Mouse (Mus musculus) telencephalon, adult 2 months (tissue): ENCODE measurements around the gene Ccr10.
"Not testable (repeated sequence)": the region's sequence is repeated elsewhere in the genome, so short reads cannot be mapped to it uniquely, and the experiment has no call there.

Experiments used
- DNase-seq: peaks from one replicate; pipeline ENCODE4 v3.0.0-alpha.2; 2011; ENCODE audit warnings: low read depth, low spot score

Ccr10 gene

GRCm38 (mm10) chr11:101171721-101172433 lies 3.4 kb downstream of the Ccr10 start:
- peak; percentile 77 for DNase-seq

DNA sequence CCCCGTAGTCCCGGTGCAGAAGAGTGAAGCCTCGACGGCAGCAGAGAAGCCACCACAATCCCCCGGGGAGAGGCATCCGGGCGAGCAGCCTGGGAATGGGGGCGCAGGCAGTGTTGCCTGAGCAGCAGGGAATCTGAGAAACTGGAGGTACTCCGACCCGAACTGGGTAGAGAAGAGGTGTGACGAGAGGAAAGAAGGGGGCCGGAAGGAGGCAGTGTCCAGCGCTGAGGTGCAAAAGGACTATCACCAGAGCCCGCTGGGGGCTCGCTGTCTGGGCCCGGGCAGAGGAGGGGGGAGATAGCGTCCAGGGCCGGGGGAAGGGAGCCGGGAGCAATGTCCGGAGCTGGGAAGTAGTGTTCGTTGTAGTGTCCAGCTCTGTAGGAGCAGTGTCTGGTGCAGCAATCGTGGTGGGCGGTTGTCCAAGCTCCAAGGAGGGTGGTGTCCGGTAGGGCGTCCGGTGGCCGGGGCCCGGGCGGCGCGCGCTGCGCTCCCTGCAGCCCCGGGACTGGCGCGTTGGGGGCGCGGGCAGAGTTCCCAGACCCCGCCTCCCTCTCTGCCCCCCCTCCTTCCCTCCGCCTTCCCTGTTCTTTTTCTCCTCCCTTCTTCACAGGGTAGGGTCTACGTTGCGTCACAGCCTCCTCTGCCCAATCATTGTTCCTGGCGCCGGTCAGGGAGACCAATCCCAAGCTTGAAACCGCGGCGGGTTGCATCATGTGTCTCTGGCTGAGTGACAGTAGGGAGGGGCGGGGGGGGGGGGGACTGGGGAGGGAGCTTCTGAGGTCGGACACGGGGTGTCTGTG lies 4.2 kb downstream of the Ccr10 start, which contains the start of gene Plekhh3:
Gene Plekhh3, minus strand, starts transcription at position 541 of the 800 bp plus-strand sequence.
- DNase-seq = peak; percentile 98

DNA sequence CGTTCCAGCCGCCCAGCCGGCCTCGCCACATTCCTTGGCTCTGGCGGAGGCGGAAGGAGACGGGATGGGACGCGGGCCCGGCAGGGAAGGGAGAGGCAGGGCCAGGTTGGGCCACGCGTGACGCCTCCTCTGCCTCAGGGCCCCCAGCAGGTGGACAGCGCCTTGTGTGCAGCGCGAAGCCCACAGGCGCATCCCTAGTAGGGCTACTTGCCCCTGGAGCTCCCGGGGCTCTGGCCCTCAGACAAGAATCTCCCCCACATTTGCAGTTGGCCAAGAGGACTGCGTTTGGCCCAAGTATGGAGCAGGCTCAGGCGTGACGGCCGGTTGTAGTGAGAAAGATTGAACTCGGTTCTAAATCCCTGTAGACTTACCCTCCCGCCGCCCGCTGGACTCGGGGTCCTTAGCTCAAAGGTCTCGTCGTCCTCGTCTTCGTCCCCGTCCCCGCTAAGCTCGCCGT lies 4.9 kb downstream of the Ccr10 start, which contains the start of gene Cntnap1:
Gene Cntnap1, plus strand, starts transcription at position 170 of the 457 bp plus-strand sequence.
- no peak for DNase-seq

- DNase-seq = no peak
Measured at GRCm38 (mm10) chr11:101169301-101170107, 5.7 kb downstream of the Ccr10 start.

DNA sequence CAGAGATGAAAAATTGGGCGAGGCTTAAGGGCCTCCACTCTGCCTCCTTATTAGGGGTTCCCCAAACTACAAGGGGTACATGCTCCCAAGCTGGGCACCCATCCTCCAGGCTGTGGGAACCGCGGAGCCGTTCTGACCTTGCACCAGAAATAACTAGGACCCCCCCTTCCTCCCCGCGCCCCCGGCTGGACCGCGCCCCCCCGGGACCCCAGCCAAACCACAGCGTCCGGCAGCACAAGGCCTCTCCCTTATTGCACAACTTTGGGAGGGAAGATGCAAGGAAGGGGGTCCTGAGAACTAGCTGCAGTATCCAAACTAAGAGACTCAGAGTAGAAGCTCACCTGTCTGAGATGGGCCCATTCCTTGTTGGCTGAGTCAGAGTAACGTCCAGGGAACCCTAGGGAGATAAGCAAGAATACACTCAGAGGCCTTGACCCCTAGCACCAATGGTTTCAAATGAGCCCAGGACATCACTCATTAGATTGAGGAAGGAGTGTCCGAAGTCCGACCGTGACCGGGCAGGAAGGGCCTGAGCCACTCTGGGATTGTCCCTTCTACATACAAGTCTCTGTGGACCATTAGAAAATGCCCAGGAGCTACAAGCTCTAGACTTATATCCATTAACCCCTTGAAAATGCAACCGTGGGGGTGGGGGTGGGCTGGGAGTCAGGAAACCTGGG lies 6.8 kb downstream of the Ccr10 start:
- no peak for DNase-seq

DNA sequence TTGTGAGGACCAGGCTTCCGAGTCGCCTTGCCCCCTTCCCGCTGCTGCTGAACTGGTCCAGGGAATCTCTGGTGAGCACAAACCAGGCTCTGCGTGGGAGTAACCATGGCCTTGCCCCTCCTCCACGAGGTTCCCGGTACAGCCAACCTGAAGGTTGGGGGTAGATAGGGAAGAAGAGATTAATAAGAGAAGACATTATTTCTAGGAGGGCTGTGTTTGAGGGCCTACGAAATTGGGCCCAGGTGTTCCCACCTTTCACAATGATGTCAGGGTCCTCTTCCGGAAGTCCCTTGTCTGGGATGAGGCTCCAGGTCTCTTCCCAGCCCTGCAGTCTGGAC lies 7.3 kb downstream of the Ccr10 start:
- DNase-seq = no peak

DNA sequence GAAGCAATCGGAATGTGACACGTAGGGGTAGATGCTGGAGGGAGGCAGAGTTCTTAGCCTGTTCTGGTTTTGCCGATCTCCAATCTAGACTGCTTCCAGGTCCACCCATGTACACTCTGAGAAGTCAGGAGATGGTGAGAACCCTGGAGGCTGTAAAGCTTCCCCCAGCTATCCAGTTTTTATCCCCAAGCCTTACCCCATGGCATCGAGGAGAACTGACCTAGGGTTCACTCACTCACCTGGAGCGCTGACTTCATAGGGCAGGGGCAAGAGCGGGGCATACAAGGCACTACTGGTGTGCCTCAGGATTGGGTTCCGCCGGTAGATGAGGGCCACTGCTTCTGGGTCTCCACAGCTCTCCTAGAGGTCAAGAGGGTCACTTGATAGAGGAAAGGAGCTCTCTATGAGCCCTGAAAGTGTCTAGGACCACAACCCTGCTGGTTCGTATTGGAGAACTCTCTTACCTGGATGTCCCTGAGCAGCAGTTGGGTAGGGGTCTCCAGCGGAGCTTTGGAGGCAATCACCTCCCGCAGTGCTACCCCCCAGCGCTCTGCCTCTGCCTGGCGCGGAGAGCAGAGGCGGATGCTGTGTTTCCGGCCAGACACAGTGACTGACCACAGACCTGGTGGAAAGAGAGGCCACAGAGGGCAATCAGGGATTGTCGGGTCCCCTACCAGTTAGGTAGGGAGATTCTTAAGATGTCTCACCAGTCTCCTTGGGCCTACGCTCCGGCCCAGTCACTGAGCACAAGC lies 7.9 kb downstream of the Ccr10 start:
- DNase-seq = no peak

GRCm38 (mm10) chr11:101166357-101166756 lies 8.9 kb downstream of the Ccr10 start:
- no peak for DNase-seq

DNA sequence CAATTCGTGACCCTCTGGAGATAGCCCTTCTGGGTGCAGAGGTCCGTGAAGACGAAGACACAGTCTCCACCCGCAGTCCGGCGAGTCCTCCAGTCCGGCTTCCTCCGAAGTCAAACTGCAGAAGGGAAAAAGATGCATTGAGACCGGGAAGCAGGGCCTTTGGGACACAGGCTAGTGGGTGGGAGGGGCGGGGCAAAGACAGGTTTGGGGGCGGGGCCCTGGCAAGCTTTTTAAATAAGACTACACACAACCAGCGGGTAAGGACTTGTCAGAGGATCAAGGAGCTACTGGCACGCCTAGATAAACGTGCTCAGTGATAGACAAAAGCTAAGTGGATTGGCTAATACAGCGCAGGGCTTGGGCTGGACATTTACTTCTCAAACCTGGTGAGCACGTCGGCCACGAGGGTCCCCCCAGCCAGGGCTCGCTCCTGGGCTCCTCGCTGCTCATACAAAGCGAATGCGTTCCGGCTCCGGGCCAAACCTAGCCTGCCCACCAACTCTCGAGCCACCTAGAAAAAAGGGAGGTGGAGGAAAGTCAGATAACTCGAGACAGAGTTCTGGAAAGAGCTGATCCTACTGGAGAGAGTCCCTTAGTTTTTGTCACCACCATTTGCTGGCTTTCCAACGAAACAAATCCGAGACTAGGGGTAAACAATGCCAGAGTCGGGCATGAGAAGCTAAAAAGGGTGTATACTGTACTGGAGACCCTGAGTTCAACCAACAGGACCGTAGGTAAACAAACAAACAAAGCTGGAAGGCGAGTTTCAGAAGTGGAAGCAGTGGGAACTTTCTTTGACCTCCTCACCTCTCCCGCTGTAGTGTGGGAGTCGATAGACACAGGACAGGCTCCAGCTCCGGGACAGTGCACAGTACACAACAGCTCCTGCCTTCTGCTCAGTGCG lies 10.3 kb downstream of the Ccr10 start:
- DNase-seq = no peak

GRCm38 (mm10) chr11:101164351-101164665 lies 10.9 kb downstream of the Ccr10 start:
- DNase-seq = no peak

GRCm38 (mm10) chr11:101163476-101164350 lies 11.5 kb downstream of the Ccr10 start:
- DNase-seq = no peak

DNA sequence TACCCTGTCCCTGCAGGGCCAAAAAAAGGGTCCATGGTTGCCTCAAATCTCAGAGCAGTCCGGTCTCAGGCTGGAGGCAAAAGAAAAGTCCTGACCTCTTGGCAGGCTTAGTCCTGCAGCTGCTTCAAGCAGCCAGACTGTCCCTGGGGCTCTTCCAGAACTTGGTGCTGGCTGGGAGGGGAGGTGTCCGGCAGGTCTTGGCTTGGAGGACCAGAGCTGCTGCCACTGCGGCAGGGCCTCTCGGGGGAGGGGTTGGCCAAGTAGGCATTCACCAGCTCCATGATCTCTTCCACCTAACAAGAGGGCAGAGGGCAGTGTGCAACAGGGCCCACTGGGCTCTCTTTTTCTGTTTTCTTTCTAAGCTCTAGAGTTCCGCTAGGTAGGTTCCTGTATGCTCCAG lies 12.5 kb downstream of the Ccr10 start:
- DNase-seq = no peak

DNA sequence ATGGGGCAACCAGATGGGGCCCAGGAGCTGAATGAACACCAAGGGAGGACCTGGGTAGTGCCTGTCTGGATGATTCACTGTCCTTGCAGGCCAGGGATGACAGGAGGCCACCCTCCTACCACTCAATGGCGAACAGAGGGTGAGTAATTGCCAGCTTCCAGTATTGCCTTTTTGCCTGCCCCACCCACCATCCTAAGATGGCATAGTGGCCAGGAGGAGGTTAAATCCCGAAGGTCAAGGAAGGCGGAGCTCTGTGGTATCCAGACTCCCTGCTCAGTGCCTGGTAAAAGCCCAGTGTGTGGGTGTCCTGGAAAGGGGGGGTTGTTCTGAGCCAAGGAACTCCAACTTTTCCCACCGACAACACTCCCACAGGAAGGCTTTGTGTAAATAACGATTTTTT lies 12.9 kb downstream of the Ccr10 start:
- no peak for DNase-seq

- no peak for DNase-seq
Measured at GRCm38 (mm10) chr11:101161551-101161950, 13.7 kb downstream of the Ccr10 start.

- DNase-seq = not testable (repeated sequence)
Measured at GRCm38 (mm10) chr11:101160981-101161505, 14.2 kb downstream of the Ccr10 start.

DNA sequence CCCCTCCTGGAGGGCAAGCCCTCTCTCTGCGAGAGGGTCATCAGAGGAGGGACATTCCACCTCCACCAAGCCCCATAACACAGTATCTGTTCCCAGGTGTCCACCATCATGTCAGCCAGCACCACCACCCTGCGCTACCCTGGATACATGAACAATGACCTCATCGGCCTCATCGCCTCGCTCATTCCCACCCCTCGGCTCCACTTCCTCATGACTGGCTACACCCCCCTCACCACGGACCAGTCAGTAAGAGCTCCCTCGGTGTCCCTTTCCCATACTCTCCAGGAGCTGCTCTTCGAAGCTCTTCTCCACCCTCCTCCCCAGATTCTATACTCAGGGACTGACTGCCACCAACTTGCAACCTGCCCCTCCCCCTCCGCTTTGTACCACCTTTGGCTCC lies 15.1 kb downstream of the Ccr10 start:
- DNase-seq = not testable (repeated sequence)

DNA sequence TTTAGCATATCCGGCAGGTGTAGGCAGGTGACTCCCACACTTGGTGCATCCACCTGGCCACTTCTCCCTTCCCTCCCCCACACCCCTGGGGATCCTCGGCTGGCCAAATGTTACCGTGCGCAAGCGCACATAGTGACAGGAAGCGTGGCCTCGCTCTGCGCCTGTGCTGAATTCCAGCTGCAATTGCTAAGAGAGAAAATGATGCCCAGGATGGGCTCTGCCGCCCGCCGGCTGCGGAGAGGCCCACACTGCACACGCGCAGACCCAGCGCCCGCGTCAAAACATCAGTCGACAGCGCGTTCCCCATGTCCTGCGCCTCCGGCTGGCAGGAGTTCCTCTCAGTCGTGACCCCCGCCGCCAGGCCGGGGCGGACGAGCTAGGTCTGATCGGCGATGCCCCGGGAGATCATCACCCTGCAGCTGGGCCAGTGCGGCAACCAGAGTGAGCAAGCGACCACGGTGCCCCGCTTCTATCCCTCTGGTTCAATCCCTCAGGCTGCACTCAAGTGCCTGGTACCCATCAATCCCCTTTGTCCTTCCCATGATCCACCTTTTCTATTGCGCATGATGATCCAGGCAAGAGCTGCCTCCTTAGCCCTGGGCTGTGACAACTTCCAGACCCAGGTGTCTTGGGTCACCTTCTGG lies 19.4 kb downstream of the Ccr10 start, which contains the start of gene Tubg2:
Gene Tubg2, plus strand, starts transcription at position 180 of the 644 bp plus-strand sequence.
- peak; percentile 81 for DNase-seq

DNA sequence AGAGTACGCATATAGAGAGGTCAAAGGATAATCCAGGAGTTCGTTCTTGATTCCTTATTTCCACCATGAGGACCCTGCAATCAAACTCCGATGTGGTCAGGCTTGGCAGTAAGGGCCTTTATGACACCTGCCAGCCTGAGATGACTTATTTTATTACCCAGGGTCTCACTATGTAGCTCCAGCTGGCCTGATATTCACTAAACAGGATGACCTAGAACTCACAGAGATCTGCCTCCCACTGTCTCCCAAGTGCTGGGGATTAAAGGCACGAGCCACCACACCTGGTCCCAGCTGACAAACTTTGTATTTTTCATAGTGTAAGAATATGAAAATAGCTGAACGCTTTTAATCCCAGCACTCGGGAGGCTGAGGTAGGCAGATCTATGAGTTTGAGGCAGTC lies 20.1 kb downstream of the Ccr10 start:
- DNase-seq = no peak
